Comparison of ENCODE assay signal across 7 mouse cellular contexts in genomic region chr11:62550727-62551225, GRCm38 (mm10). TPM values are rescaled to one million over a fixed set of nuclear protein-coding genes. Genes with fewer than 3 reads are reported as not detected.
DNase-seq lines count a peak whose midpoint lies in the region; ATAC-seq lines count a peak whose summit lies in the region.

Gene Ubb (plus strand): TSS chr11:62551171.

- peak within 1 kb of the TSS; percentile 73 for H3K4me2 ChIP-seq in embryonic facial prominence, embryonic 12.5 days (replicated peaks)
- peak within 1 kb of the TSS; percentile 77 for H3K4me2 ChIP-seq in limb, embryonic 11.5 days (ENCODE audit: low read depth, severe bottlenecking)
- peak within 1 kb of the TSS; percentile 85 for H3K4me2 ChIP-seq in midbrain, embryonic 14.5 days (ENCODE audit: low read length)

- ATAC-seq in embryonic facial prominence, embryonic 12.5 days (ENCODE audit: insufficient number of reproducible peaks, insufficient read depth, low FRiP score, low TSS enrichment) = peak; percentile 95
- peak; percentile 97 for ATAC-seq in limb, embryonic 11.5 days (ENCODE audit: insufficient number of reproducible peaks, low FRiP score, low TSS enrichment, low read depth)
- ATAC-seq in midbrain, embryonic 14.5 days (ENCODE audit: low FRiP score, low TSS enrichment) = peak; percentile 96

- peak within 1 kb of the TSS; percentile 99 for H3K27ac ChIP-seq in embryonic facial prominence, embryonic 12.5 days
- peak within 1 kb of the TSS; percentile 87 for H3K27ac ChIP-seq in limb, embryonic 11.5 days (replicated peaks; ENCODE audit: low read depth, low read length)
- H3K27ac ChIP-seq in midbrain, embryonic 14.5 days (replicated peaks; ENCODE audit: low read depth, low read length) = peak within 1 kb of the TSS; percentile 98

- no peaks in the 10 kb centered on the region for H3K27me3 ChIP-seq in embryonic facial prominence, embryonic 12.5 days
- H3K27me3 ChIP-seq in limb, embryonic 11.5 days (ENCODE audit: control insufficient read depth, insufficient read depth, low read length) = no peaks in the 10 kb centered on the region
- no peaks in the 10 kb centered on the region for H3K27me3 ChIP-seq in midbrain, embryonic 14.5 days (ENCODE audit: control insufficient read depth, insufficient read depth, low read length)

- peak; percentile 99 for DNase-seq in adrenal gland, postnatal 25 days
- peak; percentile 100 for DNase-seq in heart, adult 11 months
- peak; percentile 98 for DNase-seq in kidney, adult 18-20 months
- peak; percentile 99 for DNase-seq in limb, embryonic 11.5 days (ENCODE audit: low spot score)
- peak; percentile 100 for DNase-seq in midbrain, embryonic 14.5 days
- DNase-seq in spleen, adult 18-20 months = peak; percentile 98

- H3K4me1 ChIP-seq in embryonic facial prominence, embryonic 12.5 days = peaks cover 24% of the 10 kb centered on the region
- peaks cover 10% of the 10 kb centered on the region for H3K4me1 ChIP-seq in limb, embryonic 11.5 days (ENCODE audit: control insufficient read depth, insufficient read depth, low read length)
- H3K4me1 ChIP-seq in midbrain, embryonic 14.5 days (ENCODE audit: control insufficient read depth, insufficient read depth, low read length) = peaks cover 36% of the 10 kb centered on the region

- no peaks in the 10 kb centered on the region for H3K9me3 ChIP-seq in embryonic facial prominence, embryonic 12.5 days
- H3K9me3 ChIP-seq in limb, embryonic 11.5 days (ENCODE audit: control insufficient read depth, low read length) = no peaks in the 10 kb centered on the region
- no peaks in the 10 kb centered on the region for H3K9me3 ChIP-seq in midbrain, embryonic 14.5 days (ENCODE audit: control insufficient read depth, low read length)

- H3K9ac ChIP-seq in embryonic facial prominence, embryonic 12.5 days = peak within 1 kb of the TSS; percentile 94
- peak within 1 kb of the TSS; percentile 94 for H3K9ac ChIP-seq in limb, embryonic 11.5 days (ENCODE audit: low read length)
- peak within 1 kb of the TSS; percentile 95 for H3K9ac ChIP-seq in midbrain, embryonic 14.5 days (replicated peaks; ENCODE audit: low read length)

- peak within 1 kb of the TSS; percentile 68 for H3K4me3 ChIP-seq in embryonic facial prominence, embryonic 12.5 days
- peak within 1 kb of the TSS; percentile 77 for H3K4me3 ChIP-seq in limb, embryonic 11.5 days (ENCODE audit: low read depth, low read length)
- peak within 1 kb of the TSS; percentile 55 for H3K4me3 ChIP-seq in midbrain, embryonic 14.5 days (replicated peaks; ENCODE audit: low read depth, low read length)

- 0% methylated on average over 40 of the region's 40 CpGs for WGBS in embryonic facial prominence, embryonic 12.5 days
- under 1% methylated on average over 40 of the region's 40 CpGs for WGBS in limb, embryonic 11.5 days
- under 1% methylated on average over 40 of the region's 40 CpGs for WGBS in midbrain, embryonic 14.5 days

- H3K36me3 ChIP-seq in embryonic facial prominence, embryonic 12.5 days = peaks cover 22% of the 10 kb centered on the region
- peaks cover 11% of the 10 kb centered on the region; the same call in 1 of the 2 replicates for H3K36me3 ChIP-seq in limb, embryonic 11.5 days (ENCODE audit: control insufficient read depth, insufficient read depth, low read length)
- H3K36me3 ChIP-seq in midbrain, embryonic 14.5 days (ENCODE audit: control insufficient read depth, insufficient read depth, low read length) = peaks cover 21% of the 10 kb centered on the region

RNA-seq across cellular contexts. Expression of gene Ubb, which starts in this region (rescaled TPM):
- 1,162 and 1,405 TPM in 2 replicates for total RNA-seq in adrenal gland, postnatal 25 days (2021)
- polyA plus RNA-seq in embryonic facial prominence, embryonic 12.5 days (2016; fragmentation: Nextera tagmentation; extraction: Ambion mirVana) = 3,442 and 3,474 TPM in 2 replicates
- 3,696 and 3,837 TPM in 2 replicates for polyA plus RNA-seq in limb, embryonic 11.5 days (2014; fragmentation: Nextera tagmentation; extraction: Ambion mirVana)
- 4,878 and 5,143 TPM in 2 replicates for polyA plus RNA-seq in midbrain, embryonic 14.5 days (2014; fragmentation: Nextera tagmentation; extraction: Ambion mirVana)

Comparison
In these comparisons a context has a peak if more than half of its experiments do, and no peak if none do; other contexts are left out.
1. Peak in every context shown above with its lines: DNase-seq, ATAC-seq, H3K4me3 ChIP-seq and H3K27ac ChIP-seq.